Comparison of ENCODE assay signal across 17 mouse cellular contexts in the genomic region with DNA sequence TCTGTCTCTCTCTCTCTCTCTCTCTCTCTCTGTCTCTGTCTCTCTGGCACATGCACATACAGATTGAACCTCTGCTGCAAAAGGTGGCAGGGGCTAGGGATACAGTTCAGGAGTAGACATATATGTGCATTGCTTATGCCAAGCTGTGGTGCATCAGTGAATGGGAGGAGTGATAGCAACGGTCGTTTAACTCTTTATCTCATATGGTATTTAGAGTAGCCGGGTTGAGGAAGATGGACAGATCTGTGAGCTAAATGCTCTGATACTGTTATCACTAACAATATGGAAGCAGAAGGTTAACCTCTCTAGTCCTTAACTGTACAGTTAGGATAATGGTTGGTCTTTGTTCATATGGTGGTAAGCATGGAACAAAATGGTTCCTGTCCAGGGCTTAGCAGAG.
"Had no signal": no experiment of that assay in that cellular context is flagged by ENCODE, and none has a peak within 500 bp of the region (broad histone marks: within the 10 kb centered on the region; RNA-seq: fewer than 3 reads in every experiment).

No protein-coding gene starts in this region.

- H3K9me3 ChIP-seq: lung, embryonic 15.5 days; midbrain, embryonic 10.5 days; midbrain, embryonic 13.5 days had no signal

- DNase-seq: kidney, adult 2 months; kidney, postnatal 25 days; layer of hippocampus, postnatal 36 days; lung, adult 18-20 months; lung, postnatal 10 days; lung, postnatal 4 days; right cerebral cortex, adult 18-20 months; right cerebral cortex, postnatal 14 days; right cerebral cortex, postnatal 4 days; thymus, postnatal 25 days had no signal

- H3K27ac ChIP-seq: kidney, postnatal 0 days; left cerebral cortex, adult 2 months; lung, embryonic 15.5 days; midbrain, embryonic 10.5 days; midbrain, embryonic 13.5 days; stomach, postnatal 0 days had no signal

- H3K27me3 ChIP-seq: lung, embryonic 15.5 days; midbrain, embryonic 13.5 days had no signal

- H3K4me3 ChIP-seq: left cerebral cortex, adult 2 months; lung, embryonic 15.5 days; midbrain, embryonic 10.5 days; midbrain, embryonic 13.5 days had no signal

- ATAC-seq: intestine, postnatal 0 days; midbrain, embryonic 13.5 days had no signal

- H3K4me1 ChIP-seq: lung, embryonic 15.5 days; midbrain, embryonic 10.5 days; midbrain, embryonic 13.5 days had no signal

- H3K9ac ChIP-seq: lung, embryonic 15.5 days; midbrain, embryonic 13.5 days had no signal

- H3K4me2 ChIP-seq: lung, embryonic 15.5 days; midbrain, embryonic 13.5 days had no signal
